Mouse (Mus musculus) E14TG2a.4 (cell line): ENCODE data around the gene Dag1.

Experiments used
- H3K27me3 ChIP-seq: 2 replicates; pipeline ENCODE4 v1.6.1; 2014; ENCODE audit warnings: low read length, control low read depth; ENCODE audit not compliant: insufficient read depth
- H3K36me3 ChIP-seq: 2 replicates; pipeline ENCODE4 v1.6.1; 2014; ENCODE audit warnings: low read length, control low read depth; ENCODE audit not compliant: insufficient read depth
- H3K4me1 ChIP-seq: replicated peaks from 2 replicates; pipeline ENCODE4 v1.6.1; 2014; ENCODE audit warnings: low read depth, low read length, control low read depth
- H3K4me3 ChIP-seq: replicated peaks from 2 replicates; pipeline ENCODE4 v1.5.1; 2014; ENCODE audit warnings: mild to moderate bottlenecking, low read length
- H3K9me3 ChIP-seq: 2 replicates; pipeline ENCODE4 v1.6.1; 2014; ENCODE audit warnings: low read length, control low read depth
- CTCF ChIP-seq: conservative IDR thresholded peaks from 2 replicates; pipeline ENCODE4 v1.5.1; 2014; ENCODE audit warnings: low read length
- NANOG ChIP-seq: IDR thresholded peaks from 2 replicates; pipeline ENCODE4 v1.6.1; 2014; ENCODE audit warnings: borderline replicate concordance, low read length, mixed read lengths
- POU5F1 ChIP-seq: IDR thresholded peaks from 2 replicates; pipeline ENCODE4 v1.6.1; 2014; ENCODE audit warnings: low read length, borderline replicate concordance

The Dag1 gene

GRCm38 (mm10) chr9:108263690-108264190 is at the start of gene Dag1:
Gene Dag1, minus strand, starts transcription at chr9:108263958.
- H3K27me3 ChIP-seq: no peaks in the 10 kb centered on the region
- TF ChIP-seq CTCF (no peak), NANOG (no peak), POU5F1 (no peak)
- H3K4me1 ChIP-seq: peaks cover 88% of the 10 kb centered on the region
- peak within 1 kb of the TSS; percentile 98 for H3K4me3 ChIP-seq
- peaks cover 28% of the 10 kb centered on the region for H3K36me3 ChIP-seq
- no peaks in the 10 kb centered on the region for H3K9me3 ChIP-seq

GRCm38 (mm10) chr9:108308141-108308540 is 44.4 kb upstream of the Dag1 start:
- TF ChIP-seq CTCF (no peak), NANOG (no peak), POU5F1 (no peak)
- Histone ChIP-seq H3K27me3 (no peaks in the 10 kb centered on the region), H3K36me3 (peaks cover 52% of the 10 kb centered on the region), H3K4me3 (peak overlapping the region; percentile 92), H3K9me3 (no peaks in the 10 kb centered on the region), H3K4me1 (peaks cover 65% of the 10 kb centered on the region)

GRCm38 (mm10) chr9:108307021-108307807 is 43.5 kb upstream of the Dag1 start:
- TF ChIP-seq NANOG: no peak
- no peak for TF ChIP-seq CTCF
- TF ChIP-seq POU5F1: no peak
- peaks cover 61% of the 10 kb centered on the region for H3K4me1 ChIP-seq
- H3K9me3 ChIP-seq: no peaks in the 10 kb centered on the region
- no peaks in the 10 kb centered on the region for H3K27me3 ChIP-seq
- H3K36me3 ChIP-seq: peaks cover 54% of the 10 kb centered on the region
- peak overlapping the region; percentile 92 for H3K4me3 ChIP-seq

GRCm38 (mm10) chr9:108306571-108306980 is 42.8 kb upstream of the Dag1 start:
- Histone ChIP-seq H3K27me3 (no peaks in the 10 kb centered on the region), H3K4me1 (peaks cover 61% of the 10 kb centered on the region), H3K9me3 (no peaks in the 10 kb centered on the region), H3K4me3 (peak overlapping the region; percentile 92), H3K36me3 (peaks cover 53% of the 10 kb centered on the region)
- TF ChIP-seq NANOG (no peak), CTCF (no peak), POU5F1 (no peak)

- no peaks in the 10 kb centered on the region for H3K9me3 ChIP-seq
- H3K4me3 ChIP-seq: peak within 1 kb of the TSS; percentile 92
- peaks cover 60% of the 10 kb centered on the region for H3K4me1 ChIP-seq
- H3K36me3 ChIP-seq: peaks cover 52% of the 10 kb centered on the region
- TF ChIP-seq POU5F1 (no peak), NANOG (no peak), CTCF (no peak)
- H3K27me3 ChIP-seq: no peaks in the 10 kb centered on the region
Observed at GRCm38 (mm10) chr9:108305629-108306520, 42.1 kb upstream of the Dag1 start, which contains the start of the genes Rhoa and Tcta. Gene Rhoa, plus strand, starts transcription at chr9:108306129. Gene Tcta, minus strand, starts transcription at chr9:108306160.

- Histone ChIP-seq H3K27me3 (no peaks in the 10 kb centered on the region), H3K4me3 (peak overlapping the region; percentile 92), H3K36me3 (peaks cover 55% of the 10 kb centered on the region), H3K4me1 (peaks cover 60% of the 10 kb centered on the region), H3K9me3 (no peaks in the 10 kb centered on the region)
- no peak for TF ChIP-seq CTCF
- no peak for TF ChIP-seq POU5F1
- no peak for TF ChIP-seq NANOG
Observed at GRCm38 (mm10) chr9:108305170-108305569, 41.4 kb upstream of the Dag1 start.

GRCm38 (mm10) chr9:108304716-108305115 is 41.0 kb upstream of the Dag1 start:
- H3K9me3 ChIP-seq: no peaks in the 10 kb centered on the region
- TF ChIP-seq POU5F1: no peak
- TF ChIP-seq CTCF: no peak
- TF ChIP-seq NANOG: no peak
- H3K36me3 ChIP-seq: peaks cover 56% of the 10 kb centered on the region
- peaks cover 57% of the 10 kb centered on the region for H3K4me1 ChIP-seq
- H3K27me3 ChIP-seq: no peaks in the 10 kb centered on the region
- peak overlapping the region; percentile 92 for H3K4me3 ChIP-seq

- Histone ChIP-seq H3K4me3 (no peak overlapping the region), H3K4me1 (peaks cover 54% of the 10 kb centered on the region), H3K36me3 (peaks cover 70% of the 10 kb centered on the region), H3K27me3 (no peaks in the 10 kb centered on the region), H3K9me3 (no peaks in the 10 kb centered on the region)
- no peak for TF ChIP-seq CTCF
- TF ChIP-seq NANOG: no peak
- no peak for TF ChIP-seq POU5F1
Observed at GRCm38 (mm10) chr9:108301853-108302252, 38.1 kb upstream of the Dag1 start.
